Mouse (Mus musculus) hindbrain, embryonic 10.5 days (tissue): ENCODE data around the gene Rara. TPM values are rescaled to one million over a fixed set of nuclear protein-coding genes. Genes with fewer than 3 reads are reported as not detected.

Experiments used
- DNase-seq: peaks from one replicate; pipeline ENCODE4 v3.0.0-alpha.2; 2017; ENCODE audit warnings: low spot score
- H3K27ac ChIP-seq: fragments of 300-500 bp; sonication (generic); 2 replicates; pipeline ENCODE4 v1.5.1; 2016; ENCODE audit warnings: mild to moderate bottlenecking, moderate library complexity
- H3K27me3 ChIP-seq: fragments of 300-500 bp; sonication (generic); 2 replicates; pipeline ENCODE4 v1.6.1; 2016; ENCODE audit warnings: mild to moderate bottlenecking; ENCODE audit not compliant: poor library complexity, insufficient read depth, severe bottlenecking
- H3K36me3 ChIP-seq: fragments of 300-500 bp; sonication (generic); 2 replicates; pipeline ENCODE4 v1.6.1; 2016; ENCODE audit warnings: mild to moderate bottlenecking, moderate library complexity
- H3K4me1 ChIP-seq: fragments of 300-500 bp; sonication (generic); replicated peaks from 2 replicates; pipeline ENCODE4 v1.6.1; 2016; ENCODE audit warnings: mild to moderate bottlenecking
- H3K4me3 ChIP-seq: fragments of 300-500 bp; sonication (generic); 2 replicates; pipeline ENCODE4 v1.5.1; 2016; ENCODE audit warnings: mild to moderate bottlenecking, moderate library complexity
- H3K9me3 ChIP-seq: fragments of 300-500 bp; sonication (generic); 2 replicates; pipeline ENCODE4 v1.6.1; 2016; ENCODE audit warnings: mild to moderate bottlenecking, moderate library complexity
- WGBS: fragments of 180-500 bp; shearing (Covaris S2); methylation state at CpG from one replicate; pipeline ENCODE4 v1.1.7; 2016; 5-methylcytosine and 5-hydroxymethylcytosine counted together
- polyA plus RNA-seq: library from polyadenylated mRNA; unstranded; fragments of >200 nt; fragmentation: Nextera tagmentation; extraction: Ambion mirVana; gene quantifications from 2 replicates; pipeline ENCODE4 v1.2.1, GENCODE M21; 2016

Rara gene
- polyA plus RNA-seq, 1 experiment from 2014 or later, result 53.7 TPM

- H3K27me3 ChIP-seq, result peaks cover 50% of the 10 kb centered on the region
These were observed 8.6 kb downstream of the Rara start for GRCm38 (mm10) chr11:98936170-98936569.

GRCm38 (mm10) chr11:98936606-98937409 is 9.2 kb downstream of the Rara start:
- H3K4me3 ChIP-seq, result peak overlapping the region; percentile 80
- 3% methylated on average over 23 of the region's 23 CpGs for WGBS
- peak overlapping the region; percentile 93 for H3K27ac ChIP-seq
- H3K9me3 ChIP-seq, result no peaks in the 10 kb centered on the region
- H3K27me3 ChIP-seq, result peaks cover 45% of the 10 kb centered on the region
- DNase-seq, result peak; percentile 43
- H3K4me1 ChIP-seq, result peaks cover 93% of the 10 kb centered on the region
- no peaks in the 10 kb centered on the region for H3K36me3 ChIP-seq

More at GRCm38 (mm10) chr11:98936170-98936569, 8.6 kb downstream of the Rara start:
- under 1% methylated on average over 29 of the region's 29 CpGs for WGBS
- no peaks in the 10 kb centered on the region for H3K36me3 ChIP-seq
- H3K4me3 ChIP-seq, result peak overlapping the region; percentile 80
- H3K4me1 ChIP-seq, result peaks cover 93% of the 10 kb centered on the region
- no peaks in the 10 kb centered on the region for H3K9me3 ChIP-seq
- H3K27ac ChIP-seq, result peak overlapping the region; percentile 93
- DNase-seq, result peak; percentile 76

GRCm38 (mm10) chr11:98937410-98937913 is 9.8 kb downstream of the Rara start:
- H3K27me3 ChIP-seq, result peaks cover 45% of the 10 kb centered on the region
- peaks cover 93% of the 10 kb centered on the region for H3K4me1 ChIP-seq
- H3K36me3 ChIP-seq, result no peaks in the 10 kb centered on the region

GRCm38 (mm10) chr11:98937914-98938694 is 10.5 kb downstream of the Rara start:
- no peaks in the 10 kb centered on the region for H3K36me3 ChIP-seq
- peak overlapping the region; percentile 80 for H3K4me3 ChIP-seq
- H3K27ac ChIP-seq, result peak overlapping the region; percentile 93
- under 1% methylated on average over 39 of the region's 39 CpGs for WGBS
- no peaks in the 10 kb centered on the region for H3K9me3 ChIP-seq
- H3K4me1 ChIP-seq, result peaks cover 93% of the 10 kb centered on the region
- H3K27me3 ChIP-seq, result peaks cover 45% of the 10 kb centered on the region
- no peak for DNase-seq

More at GRCm38 (mm10) chr11:98937410-98937913, 9.8 kb downstream of the Rara start:
- WGBS, result under 1% methylated on average over 38 of the region's 38 CpGs
- DNase-seq, result peak; percentile 88
- Histone ChIP-seq H3K4me3 (peak overlapping the region; percentile 80), H3K27ac (peak overlapping the region; percentile 93), H3K9me3 (no peaks in the 10 kb centered on the region)

- WGBS, result 51% methylated on average over 7 of the region's 7 CpGs
- Histone ChIP-seq H3K27me3 (peaks cover 45% of the 10 kb centered on the region), H3K27ac (peak overlapping the region; percentile 93), H3K4me3 (peak overlapping the region; percentile 80), H3K36me3 (no peaks in the 10 kb centered on the region), H3K9me3 (no peaks in the 10 kb centered on the region), H3K4me1 (peaks cover 93% of the 10 kb centered on the region)
- no peak for DNase-seq
These were observed 11.1 kb downstream of the Rara start for GRCm38 (mm10) chr11:98938701-98939083.

- Histone ChIP-seq H3K4me3 (peak overlapping the region; percentile 80), H3K27me3 (peaks cover 41% of the 10 kb centered on the region), H3K4me1 (peaks cover 98% of the 10 kb centered on the region)
These were observed 11.7 kb downstream of the Rara start for GRCm38 (mm10) chr11:98939084-98939952.

GRCm38 (mm10) chr11:98939953-98940641 is 12.5 kb downstream of the Rara start:
- H3K4me1 ChIP-seq, result peaks cover 100% of the 10 kb centered on the region
- H3K27me3 ChIP-seq, result peaks cover 33% of the 10 kb centered on the region
- peak overlapping the region; percentile 87 for H3K27ac ChIP-seq
- no peak for DNase-seq
- peak overlapping the region; percentile 80 for H3K4me3 ChIP-seq
- no peaks in the 10 kb centered on the region for H3K9me3 ChIP-seq
- 51% methylated on average over 11 of the region's 11 CpGs for WGBS
- no peaks in the 10 kb centered on the region for H3K36me3 ChIP-seq

More at GRCm38 (mm10) chr11:98939084-98939952, 11.7 kb downstream of the Rara start:
- peak overlapping the region; percentile 87 for H3K27ac ChIP-seq
- H3K9me3 ChIP-seq, result no peaks in the 10 kb centered on the region
- no peak for DNase-seq
- WGBS, result 48% methylated on average over 15 of the region's 15 CpGs
- H3K36me3 ChIP-seq, result no peaks in the 10 kb centered on the region

- 38% methylated on average over 3 of the region's 3 CpGs for WGBS
- Histone ChIP-seq H3K36me3 (no peaks in the 10 kb centered on the region), H3K27me3 (peaks cover 27% of the 10 kb centered on the region), H3K9me3 (no peaks in the 10 kb centered on the region), H3K4me1 (peaks cover 100% of the 10 kb centered on the region), H3K4me3 (peak overlapping the region; percentile 80), H3K27ac (peak overlapping the region; percentile 87)
- DNase-seq, result peak; percentile 8
These were observed 13.2 kb downstream of the Rara start for GRCm38 (mm10) chr11:98940776-98941175.

GRCm38 (mm10) chr11:98941341-98941825 is 13.8 kb downstream of the Rara start:
- Histone ChIP-seq H3K27ac (peak overlapping the region; percentile 87), H3K9me3 (no peaks in the 10 kb centered on the region), H3K36me3 (no peaks in the 10 kb centered on the region), H3K4me1 (peaks cover 98% of the 10 kb centered on the region), H3K4me3 (peak overlapping the region; percentile 80), H3K27me3 (peaks cover 21% of the 10 kb centered on the region)
- DNase-seq, result no peak
- 5% methylated on average over 12 of the region's 12 CpGs for WGBS

- H3K4me3 ChIP-seq, result peak overlapping the region; percentile 80
- DNase-seq, result peak; percentile 88
- no peaks in the 10 kb centered on the region for H3K9me3 ChIP-seq
- peaks cover 94% of the 10 kb centered on the region for H3K4me1 ChIP-seq
- peaks cover 17% of the 10 kb centered on the region for H3K27me3 ChIP-seq
- H3K27ac ChIP-seq, result peak overlapping the region; percentile 87
- 5% methylated on average over 15 of the region's 15 CpGs for WGBS
- no peaks in the 10 kb centered on the region for H3K36me3 ChIP-seq
These were observed 14.4 kb downstream of the Rara start for GRCm38 (mm10) chr11:98941826-98942550.

- Histone ChIP-seq H3K4me1 (peaks cover 94% of the 10 kb centered on the region), H3K27ac (peak overlapping the region; percentile 87), H3K4me3 (peak overlapping the region; percentile 80), H3K27me3 (peaks cover 17% of the 10 kb centered on the region), H3K36me3 (no peaks in the 10 kb centered on the region), H3K9me3 (no peaks in the 10 kb centered on the region)
- 72% methylated on average over 3 of the region's 3 CpGs for WGBS
- DNase-seq, result no peak
These were observed 14.9 kb downstream of the Rara start for GRCm38 (mm10) chr11:98942555-98942922.
